9 mouse cellular contexts compared by ENCODE assay signal in the genomic region with DNA sequence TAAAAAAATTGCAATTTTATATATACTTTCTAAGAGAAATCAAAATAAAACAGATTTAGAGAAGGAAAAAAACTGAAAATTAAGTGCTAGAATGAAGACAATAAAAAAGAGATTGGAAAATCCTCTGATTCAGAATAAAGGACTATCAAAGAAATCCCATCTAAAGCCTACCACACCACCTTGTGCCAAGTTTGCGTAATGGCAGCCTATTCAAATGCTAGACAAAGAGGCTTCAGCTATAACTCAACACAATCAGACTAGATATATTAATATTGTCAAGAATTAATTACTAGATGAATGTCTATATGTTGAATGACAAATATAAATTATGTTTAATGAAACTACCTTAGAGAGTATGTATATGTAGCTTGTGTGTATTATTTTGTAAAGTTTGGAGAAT.
A peak's percentile ranks its signal among the peaks of the same experiment; 100 is the strongest.
DNase-seq lines count a peak whose midpoint lies in the region; ATAC-seq and TF ChIP-seq lines count a peak whose summit lies in the region.
"Had no signal": no experiment of that assay in that cellular context is flagged by ENCODE, and none has a peak within 500 bp of the region (broad histone marks: within the 10 kb centered on the region; RNA-seq: fewer than 3 reads in every experiment).

No protein-coding gene starts in this region.

- no peak for TF ChIP-seq POLR2A in heart, adult 2 months (IDR thresholded peaks at IDR 0.05; ENCODE audit: insufficient read depth, low read depth, low read length)

- H3K9ac ChIP-seq in heart, adult 2 months (ENCODE audit: low read depth, low read length) = no peak overlapping the region
- no peak overlapping the region for H3K9ac ChIP-seq in heart, embryonic 12.5 days
- H3K9ac ChIP-seq in liver, embryonic 11.5 days (ENCODE audit: low read depth, low read length) = no peak overlapping the region

- ATAC-seq in heart, embryonic 12.5 days (ENCODE audit: insufficient number of reproducible peaks, low FRiP score) = no peak
- ATAC-seq in monocyte, adult 5-6 weeks (replicated peaks; ENCODE audit: insufficient number of reproducible peaks, low FRiP score, low TSS enrichment, poor library complexity, severe bottlenecking) = no peak
- no peak for ATAC-seq in liver, embryonic 11.5 days (replicated peaks; ENCODE audit: low FRiP score)
- no peak for ATAC-seq in erythroid progenitor cell, adult 5-6 weeks (replicated peaks; ENCODE audit: low FRiP score, poor library complexity, severe bottlenecking)

- no peak for DNase-seq in heart, adult 2 months
- DNase-seq in A20 (ENCODE audit: low read depth, low spot score) = peak; percentile 40
- DNase-seq in cerebellum, adult 9-10 months = peak; percentile 70
- DNase-seq in layer of hippocampus, adult 9-10 months (ENCODE audit: low spot score) = peak; percentile 10
- DNase-seq in liver, embryonic 11.5 days (ENCODE audit: low spot score) = no peak

- WGBS in heart, adult 2 months = 43% methylated on average over 1 of the region's 1 CpGs
- WGBS in heart, embryonic 12.5 days = 70% methylated on average over 1 of the region's 1 CpGs
- WGBS in liver, embryonic 11.5 days = 56% methylated on average over 1 of the region's 1 CpGs

- TF ChIP-seq CTCF in heart, adult 2 months (IDR thresholded peaks at IDR 0.05) = peak; percentile 51

- no peaks in the 10 kb centered on the region for H3K4me1 ChIP-seq in heart, adult 2 months (ENCODE audit: control insufficient read depth, insufficient read depth, low read length)
- no peaks in the 10 kb centered on the region for H3K4me1 ChIP-seq in heart, embryonic 12.5 days (replicated peaks)
- no peaks in the 10 kb centered on the region for H3K4me1 ChIP-seq in liver, embryonic 11.5 days (replicated peaks; ENCODE audit: control insufficient read depth, insufficient read depth, low read length)

- no peak overlapping the region for H3K4me2 ChIP-seq in heart, embryonic 12.5 days
- H3K4me2 ChIP-seq in liver, embryonic 11.5 days = no peak overlapping the region

- TF ChIP-seq EP300 in heart, adult 2 months (IDR thresholded peaks at IDR 0.05; ENCODE audit: insufficient read depth, low read depth, low read length) = no peak

- no peaks in the 10 kb centered on the region for H3K9me3 ChIP-seq in heart, embryonic 12.5 days (replicated peaks)
- no peaks in the 10 kb centered on the region for H3K9me3 ChIP-seq in liver, embryonic 11.5 days (ENCODE audit: control insufficient read depth, low read length)
- H3K9me3 ChIP-seq: G1E had no signal

- no peak overlapping the region for H3K4me3 ChIP-seq in heart, adult 2 months
- no peak overlapping the region for H3K4me3 ChIP-seq in heart, embryonic 12.5 days
- H3K4me3 ChIP-seq in liver, embryonic 11.5 days (ENCODE audit: low read depth, low read length) = no peak overlapping the region

- no peaks in the 10 kb centered on the region for H3K36me3 ChIP-seq in heart, adult 2 months (ENCODE audit: control insufficient read depth, insufficient read depth, low read length)
- no peaks in the 10 kb centered on the region for H3K36me3 ChIP-seq in heart, embryonic 12.5 days
- H3K36me3 ChIP-seq in liver, embryonic 11.5 days (ENCODE audit: control insufficient read depth, insufficient read depth, low read length) = no peaks in the 10 kb centered on the region
- H3K36me3 ChIP-seq: G1E had no signal

- intact Hi-C loops in heart, adult 2 months (cut with DNase I) = no loop called here

- no peaks in the 10 kb centered on the region for H3K27me3 ChIP-seq in heart, adult 2 months (ENCODE audit: control insufficient read depth, insufficient read depth, low read length)
- H3K27me3 ChIP-seq in heart, embryonic 12.5 days (replicated peaks) = no peaks in the 10 kb centered on the region
- H3K27me3 ChIP-seq in liver, embryonic 11.5 days (replicated peaks; ENCODE audit: control insufficient read depth, insufficient read depth, low read length) = no peaks in the 10 kb centered on the region

- no peaks in the 10 kb centered on the region for H3K79me2 ChIP-seq in heart, adult 2 months (replicated peaks; ENCODE audit: control insufficient read depth, insufficient read depth, low read length)

- no peak overlapping the region for H3K27ac ChIP-seq in heart, adult 2 months
- H3K27ac ChIP-seq in heart, embryonic 12.5 days (ENCODE audit: poor library complexity, severe bottlenecking) = no peak overlapping the region
- H3K27ac ChIP-seq in liver, embryonic 11.5 days (ENCODE audit: low read depth, low read length) = no peak overlapping the region

Comparison
In these comparisons a context has a peak if more than half of its experiments do, and no peak if none do; other contexts are left out.
1. DNase-seq: peak in A20 (single experiment), cerebellum, adult 9-10 months (single experiment) and layer of hippocampus, adult 9-10 months (single experiment); none in heart, adult 2 months (0 of 2) and liver, embryonic 11.5 days (single experiment).